Mouse (Mus musculus) spleen, adult 18-20 months (tissue): ENCODE data around the gene Wdfy3.
A peak's percentile ranks its signal among the peaks of the same experiment; 100 is the strongest.
"Not testable (repeated sequence)": the region's sequence is repeated elsewhere in the genome, so short reads cannot be mapped to it uniquely, and the experiment has no call there.

ENCODE experiments used
- DNase-seq, 2 experiments: peaks; one replicate each; pipeline ENCODE4 v3.0.0; 2022; ENCODE audit warnings: mixed read lengths in 2 of 2

Gene Wdfy3

DNA sequence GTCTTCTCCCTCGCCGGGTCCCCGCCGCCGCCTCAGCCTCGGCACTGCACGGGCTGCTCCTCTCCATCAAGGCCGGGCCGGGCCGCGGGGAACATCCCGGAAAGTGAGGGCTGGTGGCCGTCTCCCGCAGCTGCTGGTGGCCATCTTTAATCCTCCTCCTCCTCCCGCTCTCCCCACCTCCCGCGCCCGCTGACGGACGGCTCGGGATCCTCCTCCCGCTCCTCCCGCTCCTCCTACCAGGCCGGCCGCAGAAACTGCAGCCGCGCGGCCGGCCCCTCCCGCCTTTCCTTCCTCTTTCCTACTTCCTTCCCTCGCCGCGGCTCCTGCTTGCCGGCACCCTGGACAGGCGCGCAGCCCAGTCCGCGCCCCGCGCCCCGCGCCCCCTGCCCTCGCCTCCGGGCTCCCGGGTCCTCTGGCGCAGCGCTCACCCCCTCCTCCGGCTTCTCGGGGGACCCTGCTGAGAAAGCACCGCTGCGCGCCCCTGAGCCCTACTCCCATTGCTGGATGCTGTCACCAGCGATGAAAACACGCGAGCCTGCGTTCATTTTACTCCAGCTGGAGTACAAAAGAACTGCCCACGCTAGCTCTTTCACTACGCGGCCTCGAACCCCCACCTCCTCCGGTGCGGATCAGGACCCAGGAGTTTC lies at the start of gene Wdfy3:
Gene Wdfy3, minus strand, starts transcription at position 155 of the 647 bp plus-strand sequence.
- peak; percentile 42 to 46 for DNase-seq

DNA sequence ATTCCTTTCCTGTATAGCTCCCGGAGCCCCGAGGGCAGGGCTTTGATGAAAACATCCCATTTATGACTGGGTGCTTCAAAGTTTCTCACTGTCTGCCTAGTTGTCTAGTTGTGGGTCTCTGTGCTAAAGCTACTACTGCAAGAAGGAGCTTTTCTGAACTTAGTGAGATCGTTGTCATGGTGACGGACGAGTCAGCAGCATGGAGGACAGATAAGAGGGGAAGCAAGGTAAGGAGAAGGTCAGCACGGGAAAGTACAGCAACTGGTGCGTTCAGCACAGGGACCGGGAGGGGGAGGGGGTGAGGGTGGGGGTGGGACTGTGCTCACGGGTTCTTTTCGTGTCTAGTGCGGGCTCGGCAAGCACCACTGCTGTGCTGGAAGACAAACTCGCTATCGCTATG lies 43.3 kb upstream of the Wdfy3 start:
- no peak for DNase-seq

DNA sequence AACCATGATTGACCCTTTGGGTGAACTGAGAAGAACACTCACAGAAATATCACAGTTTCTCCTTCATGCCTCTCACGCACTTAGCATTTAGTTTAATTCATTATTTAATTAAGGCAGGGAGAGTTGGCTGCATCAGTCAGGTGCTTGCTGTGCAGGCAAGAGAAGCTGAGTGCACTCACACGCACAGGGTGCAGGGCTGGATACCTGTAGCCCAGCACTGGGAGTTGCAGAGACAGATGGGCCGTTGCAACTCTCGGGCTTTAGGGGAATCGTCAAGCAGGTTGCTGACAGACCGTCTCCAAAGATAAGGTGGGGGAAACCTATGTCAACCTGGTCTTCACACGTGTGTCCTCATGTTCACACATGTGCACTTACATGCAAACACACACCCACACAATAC lies 42.3 kb upstream of the Wdfy3 start:
- no peak for DNase-seq

DNA sequence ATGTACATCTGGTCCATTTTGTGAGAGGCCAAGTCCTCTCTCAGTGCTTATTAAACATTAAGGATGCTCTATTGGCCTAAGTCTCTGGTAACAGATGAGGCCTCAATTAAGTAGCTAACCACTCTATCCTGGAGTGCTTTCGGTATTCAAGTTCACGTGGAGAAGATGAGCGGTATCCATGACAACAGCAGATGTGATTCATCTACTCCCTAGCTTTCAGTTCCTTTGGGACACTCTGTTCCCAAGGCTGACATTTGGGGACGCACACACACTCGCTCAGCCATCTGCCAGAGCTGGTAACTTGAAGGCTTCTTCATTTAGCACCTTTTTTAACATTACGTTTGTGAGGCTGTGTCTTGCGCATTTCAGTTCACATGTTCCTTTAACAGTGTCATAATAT lies 40.3 kb upstream of the Wdfy3 start:
- DNase-seq = no peak

DNA sequence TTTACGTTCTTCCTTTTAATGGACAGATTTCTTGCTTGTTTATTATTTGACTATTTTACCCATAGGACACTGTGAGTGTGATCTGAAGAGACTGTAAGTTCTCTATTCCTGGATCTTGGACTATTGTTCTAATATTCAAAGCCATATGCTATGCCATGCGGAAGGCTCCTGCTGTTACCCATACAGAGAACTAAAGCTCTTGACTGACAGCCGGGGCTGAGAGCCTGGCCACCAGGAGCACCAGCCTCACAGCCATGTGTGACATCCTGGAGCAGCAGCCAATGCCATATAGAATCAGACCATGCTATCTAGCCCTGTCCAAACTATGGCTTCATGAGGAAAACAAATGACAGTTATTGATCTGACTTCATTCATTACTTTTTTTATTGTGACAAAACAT lies 36.2 kb upstream of the Wdfy3 start:
- DNase-seq = no peak

DNA sequence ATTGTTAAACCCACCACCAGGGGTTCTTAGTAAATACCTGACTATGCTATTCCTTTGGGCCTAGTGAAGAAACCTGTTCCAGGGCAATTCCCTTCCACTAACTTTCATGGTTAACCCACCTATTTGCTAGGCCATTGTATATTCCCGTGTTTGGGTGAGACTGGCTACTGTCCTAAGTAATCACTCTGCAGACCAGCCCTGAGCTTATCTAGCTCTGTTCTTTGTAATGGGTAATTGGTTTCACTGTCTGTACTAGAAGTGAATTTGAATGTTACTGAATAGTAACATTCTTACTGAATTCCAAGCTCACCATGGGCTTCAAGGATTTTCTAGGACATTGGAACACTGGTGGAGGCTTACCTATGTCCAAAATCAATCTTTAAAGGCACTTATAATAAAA lies 32.1 kb upstream of the Wdfy3 start:
- DNase-seq = not testable (repeated sequence)

DNA sequence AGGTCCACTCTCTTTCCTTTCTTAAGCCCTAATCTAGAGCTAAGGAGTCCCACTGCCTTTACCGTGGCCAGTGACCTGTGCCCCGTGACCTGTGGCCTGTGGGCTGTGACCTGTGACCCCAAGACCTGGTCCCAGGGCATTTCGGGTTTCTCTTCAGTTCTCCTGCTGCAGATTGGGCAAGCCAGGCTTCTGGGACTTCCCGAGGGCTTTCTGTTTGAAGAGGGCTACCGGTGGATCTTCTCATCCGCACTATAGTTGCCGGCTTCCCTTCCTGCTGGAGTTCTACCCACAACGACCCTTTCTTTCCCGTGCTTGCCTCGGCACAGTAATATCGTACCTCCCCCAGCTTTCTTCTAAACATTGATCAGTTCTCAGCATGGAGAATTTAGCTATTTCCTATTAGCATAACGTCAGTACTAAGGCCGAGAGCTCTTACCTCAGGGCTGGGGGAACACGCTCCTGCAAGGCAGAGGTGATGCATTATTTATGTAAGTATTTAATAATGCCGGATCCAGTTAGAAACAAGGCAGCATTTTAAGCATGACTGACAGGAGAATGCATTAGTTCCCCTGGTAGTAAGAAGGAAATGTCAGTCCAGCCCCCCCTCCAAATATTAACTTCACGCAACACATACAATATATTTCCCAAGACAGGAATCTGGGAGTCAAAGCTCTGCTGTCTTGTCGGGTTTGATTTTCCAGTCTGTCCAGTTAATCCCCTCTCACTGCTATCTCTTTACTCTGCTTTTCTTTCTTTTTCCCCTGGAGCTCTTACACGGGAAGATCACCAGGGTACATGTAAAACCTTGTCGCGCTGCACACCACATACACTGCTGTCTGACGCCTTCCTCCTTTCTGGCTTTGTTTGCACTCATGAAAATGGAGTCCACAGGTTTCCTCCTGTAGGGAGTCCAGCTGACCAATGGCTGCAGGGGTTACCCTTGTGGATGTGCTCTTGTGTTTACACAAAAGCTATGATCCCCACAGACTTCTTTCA lies 30.8 kb upstream of the Wdfy3 start:
- no peak for DNase-seq

DNA sequence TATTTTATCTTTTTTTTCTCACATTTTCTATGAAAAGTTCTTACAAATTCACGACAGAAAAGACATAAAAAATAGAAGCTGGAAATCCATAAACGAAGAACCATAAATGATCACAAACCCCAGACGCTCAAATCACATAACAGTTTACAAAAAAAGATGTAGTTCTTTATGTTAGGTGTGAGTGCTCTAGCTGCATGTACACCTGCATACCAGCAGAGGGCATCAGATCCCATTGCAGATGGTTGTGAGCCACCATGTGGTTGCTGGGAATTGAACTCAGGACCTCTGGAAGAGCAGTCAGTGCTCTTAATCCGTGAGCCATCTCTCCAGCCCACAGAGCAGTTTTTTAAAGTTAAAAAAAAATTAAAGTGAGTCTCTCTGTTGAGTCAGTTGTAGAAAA lies 25.9 kb upstream of the Wdfy3 start:
- DNase-seq = no peak

DNA sequence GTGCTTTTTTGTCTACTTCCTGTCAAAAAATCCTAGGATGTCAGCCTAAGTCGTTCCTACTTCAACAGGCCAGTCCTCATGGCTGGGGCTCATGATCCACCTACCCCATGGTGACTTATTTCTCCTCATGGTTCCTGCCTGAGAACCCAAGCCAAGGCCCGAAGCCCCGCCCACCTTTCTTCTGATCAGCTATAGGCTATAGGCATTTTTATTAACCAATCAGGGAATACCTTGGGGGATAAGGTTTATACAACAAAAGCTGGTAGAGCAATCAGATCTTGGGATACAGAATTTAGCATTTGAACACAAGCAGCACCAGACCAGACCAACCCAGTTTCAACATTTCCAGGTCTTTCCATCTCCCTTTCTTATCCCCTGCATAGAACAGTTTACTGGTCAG lies 21.0 kb upstream of the Wdfy3 start:
- no peak for DNase-seq

DNA sequence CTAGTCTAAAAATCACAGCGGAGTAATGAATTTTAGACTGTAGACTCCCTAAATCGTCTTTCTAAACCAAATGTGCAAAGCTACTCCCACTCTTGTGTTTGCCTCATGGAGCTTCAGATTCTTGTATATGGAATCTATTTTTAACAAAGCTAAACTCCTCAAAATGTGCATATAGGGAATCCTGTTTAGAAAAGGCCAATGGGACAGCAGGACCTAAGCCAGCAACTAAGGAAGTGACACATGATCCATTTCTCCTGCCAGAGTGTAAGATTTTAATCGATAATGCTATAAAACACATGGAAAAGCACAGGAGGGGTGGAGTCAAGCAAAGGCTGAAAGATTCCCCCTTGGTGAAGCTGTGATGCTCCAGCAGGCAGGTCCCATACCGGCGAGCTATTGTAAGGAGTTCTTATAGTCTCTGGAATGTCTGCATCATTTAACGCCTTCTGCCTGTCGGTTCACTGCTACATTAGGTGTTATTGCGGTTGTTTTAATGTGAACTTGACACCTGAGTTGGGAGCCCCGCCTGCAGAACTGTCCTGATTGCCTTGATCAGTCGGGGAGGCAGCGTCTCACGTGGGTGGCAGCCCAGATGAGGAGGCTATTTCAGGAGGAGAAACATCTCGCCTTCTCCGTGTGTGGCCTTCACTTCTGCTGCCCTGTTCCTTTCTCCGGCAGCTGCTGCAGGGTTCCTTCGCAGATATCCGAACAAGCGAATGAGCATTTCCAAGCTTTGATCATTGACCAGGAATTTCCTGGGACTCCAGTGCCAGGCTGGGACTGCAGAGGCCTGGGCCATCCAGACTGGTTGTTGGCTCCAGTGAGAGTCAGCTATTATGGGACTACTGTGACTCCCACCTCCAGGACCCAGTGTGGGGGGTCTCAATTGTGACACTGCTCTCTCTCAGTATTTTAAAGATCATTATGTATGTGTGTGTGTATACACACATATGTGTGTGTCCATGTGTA lies 15.3 kb upstream of the Wdfy3 start:
- no peak for DNase-seq

DNA sequence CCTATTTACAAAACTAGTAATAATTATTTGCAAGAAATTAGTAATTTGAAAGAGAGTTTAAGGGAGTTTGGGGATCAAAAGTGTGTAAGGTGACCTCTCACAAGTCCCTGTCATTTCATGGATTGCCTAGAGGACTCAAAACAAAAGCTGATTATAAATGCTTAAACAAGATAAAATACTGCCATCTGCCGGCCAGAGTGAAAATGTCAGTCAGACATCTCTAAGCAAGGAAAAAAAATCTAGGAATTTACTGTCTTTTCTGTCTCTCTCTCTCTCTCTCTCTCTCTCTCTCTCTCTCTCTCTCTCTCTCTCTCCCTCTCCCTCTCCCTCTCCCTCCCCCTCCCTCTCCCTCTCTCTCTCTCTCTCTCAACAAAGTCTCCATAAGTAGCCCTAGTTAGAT lies 4.4 kb upstream of the Wdfy3 start:
- DNase-seq = peak in 1 of 2 experiments; percentile 37

DNA sequence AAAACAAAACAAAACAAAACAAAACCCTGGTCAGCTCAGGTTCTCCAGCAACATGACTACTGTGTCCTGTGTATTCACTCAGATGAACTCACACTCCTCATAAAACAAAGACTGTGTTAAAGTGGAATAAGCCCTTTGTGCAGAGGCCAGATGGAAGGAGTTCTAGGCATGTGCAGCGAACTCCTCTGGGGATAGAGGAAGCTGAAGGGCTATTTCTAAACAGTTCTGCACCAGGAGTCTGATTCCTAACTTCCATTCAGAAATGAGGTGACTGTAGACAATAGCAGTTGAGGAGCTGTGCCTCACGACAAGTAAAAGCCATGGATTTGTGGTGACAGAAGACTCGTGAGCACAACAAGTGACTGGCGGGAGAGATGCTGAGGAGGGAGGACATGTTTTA lies 2.3 kb upstream of the Wdfy3 start:
- no peak for DNase-seq

DNA sequence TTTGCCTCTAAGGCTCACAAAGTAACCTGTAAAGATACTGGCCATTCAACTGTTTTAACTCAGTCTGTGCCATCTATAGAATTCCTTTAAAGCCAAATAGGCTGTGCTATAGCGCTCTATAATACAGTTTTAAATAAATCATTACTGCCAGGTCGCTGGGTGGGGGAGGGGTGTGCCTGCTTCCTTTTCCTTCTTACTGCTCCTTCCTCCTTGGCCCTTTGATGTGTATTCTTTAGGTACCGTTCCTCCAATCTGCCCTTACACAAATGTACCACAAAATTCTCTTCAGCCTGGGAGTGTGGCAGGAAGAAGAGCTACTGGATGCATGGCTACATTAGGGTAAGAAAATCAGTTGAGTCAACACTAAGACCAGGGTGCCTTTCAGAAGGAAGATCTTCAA lies 1.5 kb upstream of the Wdfy3 start:
- no peak for DNase-seq

DNA sequence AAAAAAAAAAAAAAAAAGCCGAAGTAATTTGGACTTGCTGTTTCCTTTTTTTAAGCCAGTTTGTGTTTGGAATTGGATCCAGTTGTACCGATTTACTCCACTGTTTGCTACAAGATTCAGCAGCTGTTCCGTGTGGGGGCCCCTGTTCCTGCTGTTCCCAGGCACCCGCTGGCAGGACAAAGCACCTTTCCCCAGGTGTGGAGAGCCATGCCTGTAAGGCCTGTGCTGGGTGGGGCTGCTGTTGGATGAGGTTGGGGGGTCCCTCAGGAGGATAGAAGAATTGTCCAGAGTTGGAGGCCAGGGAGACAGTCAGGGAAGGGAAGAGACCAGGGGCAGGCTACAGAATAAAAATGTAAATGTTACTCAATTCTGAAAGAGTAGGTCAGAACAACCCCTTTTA lies 1.1 kb upstream of the Wdfy3 start:
- no peak for DNase-seq

DNA sequence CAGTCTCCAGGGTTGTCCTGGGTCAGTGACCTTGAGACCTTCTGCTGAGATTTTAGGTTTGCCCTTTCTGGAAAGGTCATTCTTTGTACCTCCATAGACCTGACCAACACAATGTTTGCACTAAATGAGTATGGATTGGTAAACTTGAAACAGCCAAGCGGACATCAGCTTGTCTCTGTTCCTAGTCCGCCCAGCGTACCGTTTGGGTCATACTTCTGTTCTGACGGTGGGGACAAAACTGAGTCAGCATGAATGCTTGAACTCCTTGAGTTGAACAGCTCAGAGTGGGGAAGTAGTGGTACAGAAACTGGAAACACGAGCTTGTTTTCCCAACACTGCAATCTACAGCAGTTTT lies 670 bp upstream of the Wdfy3 start:
- no peak for DNase-seq

DNA sequence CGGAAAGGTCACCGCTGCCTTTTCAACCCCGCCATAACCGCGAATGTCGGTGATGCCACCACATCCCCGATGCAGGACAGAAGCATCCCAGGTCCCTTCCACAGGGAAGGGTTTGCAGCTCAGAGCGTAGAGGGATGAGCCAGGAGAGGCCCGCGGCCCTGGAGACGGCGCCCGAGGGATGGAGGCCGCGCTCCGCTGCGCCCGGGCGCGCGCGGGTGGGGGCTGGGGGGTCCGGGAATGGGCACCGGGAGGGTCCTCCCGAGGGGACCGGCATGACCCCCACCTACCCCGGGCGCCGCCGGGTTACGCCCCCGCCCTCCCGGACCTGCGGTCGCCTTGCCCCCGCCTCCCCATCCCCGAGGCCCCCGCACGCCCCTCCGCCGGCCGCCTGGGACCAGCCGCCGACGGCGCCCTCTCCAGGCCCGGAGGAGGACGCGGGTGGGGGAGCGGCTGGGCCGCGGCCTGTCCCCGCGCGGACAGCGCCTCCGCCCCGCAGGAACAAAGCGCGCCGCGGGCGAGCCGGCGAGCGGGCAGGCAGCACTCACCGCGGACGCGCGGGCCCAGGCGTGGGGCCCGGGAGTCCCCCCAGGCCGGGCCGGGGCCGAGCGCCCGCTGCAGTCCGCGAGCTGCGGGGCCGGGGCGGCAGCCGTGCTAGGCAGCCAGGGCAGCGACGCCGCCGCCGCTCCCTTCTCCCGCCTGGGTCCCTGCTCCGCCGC lies 512 bp downstream of the Wdfy3 start:
- DNase-seq = peak in 1 of 2 experiments; percentile 17

DNA sequence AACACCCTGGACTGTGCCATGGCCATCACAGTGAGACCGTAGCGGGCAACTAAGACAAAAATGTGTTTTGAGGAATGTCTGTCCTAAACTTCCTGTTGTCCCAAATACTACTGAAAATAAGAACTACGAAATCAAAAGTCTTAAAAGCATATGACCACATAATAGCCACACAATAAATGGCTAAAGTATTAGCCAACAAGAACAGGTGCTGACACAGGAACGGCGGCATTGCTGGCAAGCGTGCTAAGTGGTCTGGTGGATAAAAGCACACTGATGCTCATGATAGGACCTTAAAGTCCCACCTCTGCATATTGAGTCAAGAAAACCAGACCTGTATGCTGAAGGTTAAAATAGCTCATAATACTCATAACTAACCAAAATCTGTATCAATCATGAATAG lies 3.3 kb downstream of the Wdfy3 start:
- DNase-seq = no peak

DNA sequence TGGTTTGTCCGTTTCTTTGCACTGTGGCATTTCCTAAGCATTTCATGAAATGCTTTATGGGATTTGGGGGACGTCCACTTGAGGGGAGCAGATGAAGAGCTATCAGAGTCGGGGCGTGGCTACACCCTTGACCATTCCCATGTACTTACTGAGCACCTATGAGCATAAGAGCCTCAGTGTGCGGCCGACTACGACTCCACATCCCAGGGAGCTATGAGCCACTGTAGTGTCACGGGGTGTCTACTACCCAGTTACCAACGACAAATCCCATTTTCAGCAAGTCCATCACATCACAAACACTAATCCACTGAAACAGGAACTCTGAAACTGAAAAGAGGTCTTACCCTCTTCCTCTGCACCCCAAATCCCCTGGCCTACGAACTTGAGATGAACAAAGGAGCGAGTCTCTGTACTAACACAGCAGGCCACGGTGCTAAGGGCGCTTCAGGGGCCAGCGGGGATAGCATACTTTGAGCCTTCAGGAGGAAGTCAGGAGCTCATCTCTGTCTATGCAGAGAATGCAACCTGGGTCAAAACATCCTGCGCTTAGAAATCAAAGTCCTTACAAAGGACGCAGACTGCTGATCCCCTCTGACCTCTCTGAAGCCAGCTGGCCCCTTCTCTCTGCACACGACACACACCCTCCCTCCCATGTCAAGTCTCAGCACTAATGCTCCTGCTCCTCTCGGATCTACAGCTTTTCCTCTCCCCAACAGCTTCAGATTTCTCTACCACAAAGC lies 6.5 kb downstream of the Wdfy3 start:
- no peak for DNase-seq

DNA sequence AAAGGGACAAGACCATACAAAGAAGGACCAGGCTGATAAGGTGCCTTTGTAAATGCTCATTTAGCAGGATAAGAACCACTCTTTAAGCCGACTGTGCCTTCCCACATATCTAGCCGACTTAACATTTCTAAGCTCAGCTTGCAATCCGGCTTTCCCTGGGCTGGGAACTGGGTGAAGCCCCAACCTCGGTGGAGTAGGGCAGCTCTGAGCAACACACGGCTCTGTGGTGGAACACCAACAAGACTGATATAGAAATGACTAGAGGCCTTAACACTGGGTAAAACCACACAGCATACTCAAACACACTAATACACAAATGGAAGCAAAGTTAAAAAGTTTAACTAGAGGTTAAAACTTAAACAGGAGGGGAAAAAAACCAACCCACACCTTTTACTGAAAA lies 7.9 kb downstream of the Wdfy3 start:
- no peak for DNase-seq

DNA sequence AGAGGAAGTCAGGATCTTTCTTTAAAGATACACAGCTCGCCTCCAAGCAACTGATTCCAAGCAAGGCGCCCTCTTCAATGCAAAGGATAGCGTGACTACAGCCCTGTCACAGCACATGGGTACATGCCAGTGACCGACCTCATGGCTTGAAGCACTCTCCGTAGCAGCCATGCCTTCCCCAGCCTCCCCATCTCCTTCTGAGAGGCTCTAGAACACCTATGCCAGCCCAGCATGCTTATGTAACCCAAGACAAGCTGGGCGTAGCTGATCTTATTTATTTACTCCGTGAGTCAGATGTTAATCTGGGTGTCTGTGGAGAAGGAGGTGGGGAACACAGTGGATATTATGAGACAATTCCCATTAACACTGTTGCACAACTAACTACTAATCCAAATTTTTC lies 13.8 kb downstream of the Wdfy3 start:
- no peak for DNase-seq

DNA sequence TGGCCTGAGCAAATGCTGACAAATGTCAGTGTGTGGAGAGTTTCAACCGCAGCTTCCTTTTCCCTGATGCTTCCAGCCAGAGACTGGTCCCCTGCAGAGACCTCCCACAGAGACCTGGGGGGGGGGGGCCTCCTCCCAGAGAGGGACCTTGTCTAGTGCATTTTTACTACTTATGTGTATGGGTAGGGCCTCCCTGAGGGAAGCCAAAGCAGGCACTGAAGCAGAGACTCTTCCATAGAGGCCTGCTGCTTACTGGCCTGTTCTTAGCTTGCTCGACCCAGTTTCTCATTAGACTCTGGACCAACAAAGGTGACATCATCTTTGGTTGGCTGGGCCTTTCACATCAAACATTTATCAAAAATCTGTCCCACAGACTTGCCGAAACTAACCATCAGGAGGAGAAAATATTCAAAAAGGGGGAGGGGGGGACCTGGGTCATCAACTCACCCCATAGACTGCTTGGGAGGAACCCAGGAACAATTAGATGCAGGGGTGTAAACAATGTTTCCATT lies 14.5 kb downstream of the Wdfy3 start:
- no peak for DNase-seq
